Mouse (Mus musculus): Measurements from ENCODE around the gene Postn.

- TF ChIP-seq CTCF (IDR thresholded peaks at IDR 0.05; ENCODE audit: low read depth, low read length) (no peak), POLR2A (IDR thresholded peaks at IDR 0.05; ENCODE audit: borderline replicate concordance, low read depth, low read length) (no peak)
These were observed 38.4 kb downstream of the Postn start for GRCm38 (mm10) chr3:54399321-54399720.

Measured in bone marrow macrophage, adult 2 months (primary cell).